Mouse (Mus musculus): Measurements from ENCODE around the gene Snrk.

DNA sequence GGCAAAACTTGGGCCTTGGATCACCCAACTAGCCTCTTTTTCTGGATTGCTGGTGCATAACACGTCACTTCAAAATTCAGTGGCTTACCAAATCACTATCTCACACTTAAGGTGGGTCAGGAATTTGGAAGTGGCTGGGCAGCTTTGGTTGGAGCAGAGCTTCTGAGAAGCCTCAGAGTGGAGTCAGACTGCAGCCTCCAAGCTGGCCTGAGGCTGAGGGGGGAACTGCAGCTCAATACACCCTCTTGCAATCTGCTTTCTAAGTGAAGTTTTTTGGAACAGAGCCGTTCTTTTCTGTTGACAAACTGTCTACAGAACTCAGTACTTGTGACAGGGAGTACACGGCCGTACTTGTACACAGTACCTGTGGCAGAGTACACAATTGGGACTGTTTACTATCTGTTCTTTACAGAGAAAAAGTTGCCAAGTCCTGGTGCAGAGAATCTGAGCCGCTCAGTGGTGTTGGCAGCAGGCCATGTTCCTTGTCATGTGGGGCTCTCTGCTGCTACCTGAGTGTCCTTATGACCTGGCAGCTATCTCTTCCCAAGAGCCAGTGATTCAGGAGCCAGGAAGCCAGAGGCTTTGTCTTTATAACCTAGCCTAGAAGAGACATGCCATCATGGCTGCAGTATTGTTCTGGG is 78.1 kb downstream of the Snrk start:
- no peak for TF ChIP-seq CTCF (IDR thresholded peaks at IDR 0.05; ENCODE audit: low read depth)
- TF ChIP-seq EP300 (IDR thresholded peaks at IDR 0.05; ENCODE audit: low read depth) = no peak

All from liver, postnatal 0 days (tissue).